Mouse (Mus musculus): ENCODE measurements around the gene Tns4.

The Tns4 gene

DNA sequence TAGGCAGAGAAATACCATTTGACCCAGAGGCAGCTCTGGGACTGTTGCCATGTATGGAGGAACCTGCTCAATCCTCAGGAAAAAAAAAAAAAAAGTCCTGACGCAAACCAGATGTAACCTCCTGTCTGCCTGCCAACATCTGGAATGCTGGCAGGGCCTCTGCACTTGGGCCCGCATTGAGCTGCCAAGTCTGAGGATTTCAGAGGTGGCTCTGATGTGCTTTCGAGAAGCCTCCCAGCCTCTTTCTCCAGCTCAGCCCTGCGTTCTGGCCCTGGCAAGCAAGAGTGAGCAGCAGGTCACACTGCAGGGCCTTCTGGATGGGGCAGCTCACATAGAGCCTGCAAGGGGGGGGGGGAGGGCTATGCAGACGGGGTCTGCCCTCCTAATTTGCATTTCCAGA lies 42.0 kb downstream of the Tns4 start:
- DNase-seq (ENCODE audit: low spot score), result no peak

- no peak for DNase-seq (ENCODE audit: low spot score)
These were observed 43.8 kb downstream of the Tns4 start for GRCm38 (mm10) chr11:99045159-99045889.

GRCm38 (mm10) chr11:99044306-99044705 lies 44.8 kb downstream of the Tns4 start:
- DNase-seq (ENCODE audit: low spot score), result no peak

DNA sequence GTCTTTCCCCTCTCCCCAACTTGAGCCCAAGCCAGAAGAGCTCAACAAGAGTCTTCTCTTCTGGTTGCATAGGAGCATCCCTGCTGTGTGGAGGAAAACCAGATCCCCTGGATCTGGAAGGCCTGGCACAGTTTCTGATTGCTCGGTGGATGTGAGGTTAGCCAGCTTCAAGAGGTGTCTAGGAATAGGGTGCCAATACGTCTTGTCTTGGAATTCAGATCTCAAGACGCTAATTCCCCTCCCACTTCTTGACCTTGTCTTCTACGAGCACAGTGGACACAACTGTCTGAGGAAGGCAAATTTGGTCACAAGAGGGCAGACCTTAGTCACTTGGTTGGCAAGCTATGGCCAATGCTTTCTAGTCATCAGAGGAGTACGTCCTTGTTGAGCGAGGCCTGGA lies 45.5 kb downstream of the Tns4 start:
- DNase-seq (ENCODE audit: low spot score), result no peak

GRCm38 (mm10) chr11:99042834-99043431 lies 46.2 kb downstream of the Tns4 start:
- no peak for DNase-seq (ENCODE audit: low spot score)

- no peak for DNase-seq (ENCODE audit: low spot score)
These were observed 47.0 kb downstream of the Tns4 start for GRCm38 (mm10) chr11:99041841-99042780.

GRCm38 (mm10) chr11:99041051-99041729 lies 47.9 kb downstream of the Tns4 start, which contains the start of gene Igfbp4:
Gene Igfbp4, plus strand, starts transcription at chr11:99041244.
- no peak for DNase-seq (ENCODE audit: low spot score)

DNA sequence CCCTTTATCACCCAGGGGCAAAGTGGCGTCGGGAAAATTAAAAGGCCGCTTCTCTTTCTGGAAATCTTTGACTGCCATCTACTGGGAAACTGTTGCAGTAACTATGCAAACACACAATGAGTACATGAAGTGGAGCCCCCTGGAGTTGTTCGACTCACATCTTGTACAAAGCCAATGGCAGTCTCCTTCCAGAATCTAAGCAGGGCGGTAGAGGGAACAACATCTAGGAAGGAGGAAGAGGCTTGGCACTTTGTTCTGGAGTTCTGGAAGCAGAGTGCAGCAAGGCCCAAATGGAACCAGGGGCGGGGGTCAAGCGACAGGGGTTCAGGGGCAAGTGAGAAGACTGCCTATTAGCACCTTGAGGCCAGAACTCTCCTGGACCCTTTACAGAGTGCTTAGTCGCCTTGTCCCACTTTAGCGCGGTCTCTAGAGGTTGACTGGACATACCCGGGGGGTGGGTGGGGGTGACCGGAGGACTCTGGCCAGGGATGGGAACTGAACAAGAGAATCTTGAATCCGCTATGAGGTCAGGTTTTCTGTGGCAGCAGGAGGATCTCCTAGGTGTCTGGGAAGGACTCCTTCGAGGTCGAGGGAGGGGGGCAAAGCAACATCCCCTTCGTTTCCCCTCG lies 48.6 kb downstream of the Tns4 start:
- no peak for DNase-seq (ENCODE audit: low spot score)

DNA sequence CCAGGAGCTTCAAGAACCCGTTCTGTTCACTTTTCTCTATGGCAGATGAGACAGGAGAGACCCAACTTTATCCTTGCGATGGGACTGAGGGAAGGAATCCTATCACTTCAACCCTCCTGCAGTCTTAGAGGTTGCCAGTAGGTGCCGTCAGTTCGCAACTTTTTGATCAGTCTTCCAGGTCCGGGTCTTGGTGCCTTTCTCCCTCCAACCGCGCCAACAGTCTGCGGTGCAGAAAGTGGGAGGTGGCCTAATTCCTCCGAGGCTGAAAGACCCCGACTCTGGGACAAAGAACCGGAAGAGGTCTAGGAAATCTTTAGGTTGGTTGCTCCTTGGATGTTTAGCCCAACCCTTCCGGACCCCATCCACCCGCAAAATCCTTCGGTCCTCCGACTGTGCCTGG lies 49.3 kb downstream of the Tns4 start:
- DNase-seq (ENCODE audit: low spot score), result peak; percentile 49

DNA sequence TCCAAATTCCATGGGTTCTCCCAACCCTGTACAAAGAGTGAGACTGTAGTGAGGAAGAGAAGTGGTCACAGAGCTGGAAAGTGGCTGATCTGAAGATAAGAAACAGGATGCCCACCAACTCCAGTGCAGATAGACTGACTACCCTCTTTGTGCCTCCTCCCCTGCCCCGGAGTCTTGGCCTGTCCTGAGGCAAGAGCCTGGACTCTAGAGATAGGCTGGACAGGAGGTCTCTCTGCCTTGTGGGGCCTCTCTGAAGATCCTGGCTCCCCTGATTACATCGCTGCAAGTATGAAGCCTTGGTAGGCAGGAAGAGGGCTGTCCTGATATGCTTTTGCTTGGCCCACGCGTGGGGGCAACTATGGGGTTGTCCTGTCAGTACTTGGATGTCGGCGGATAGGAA lies 52.9 kb downstream of the Tns4 start:
- DNase-seq (ENCODE audit: low spot score), result no peak

DNA sequence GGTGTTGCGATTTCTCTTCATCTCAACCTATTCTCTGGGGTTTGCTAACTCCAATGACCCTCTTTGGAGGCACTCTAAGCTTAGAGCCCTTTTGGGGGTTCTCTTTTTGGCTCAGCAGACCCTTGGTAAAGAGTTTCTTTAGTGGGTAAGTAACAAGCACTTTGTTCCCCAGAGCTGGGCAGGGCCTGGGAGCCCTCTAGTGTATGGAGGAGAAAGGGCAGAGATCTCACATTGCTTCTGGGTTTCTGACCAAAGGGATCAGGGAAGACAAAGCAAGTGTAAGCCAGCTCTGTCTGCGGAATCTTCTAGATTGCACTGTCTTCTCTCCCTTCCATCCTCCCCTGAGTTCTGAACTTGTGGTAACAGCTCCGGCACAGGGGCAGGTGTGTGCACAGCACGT lies 53.8 kb downstream of the Tns4 start:
- DNase-seq (ENCODE audit: low spot score), result no peak

DNA sequence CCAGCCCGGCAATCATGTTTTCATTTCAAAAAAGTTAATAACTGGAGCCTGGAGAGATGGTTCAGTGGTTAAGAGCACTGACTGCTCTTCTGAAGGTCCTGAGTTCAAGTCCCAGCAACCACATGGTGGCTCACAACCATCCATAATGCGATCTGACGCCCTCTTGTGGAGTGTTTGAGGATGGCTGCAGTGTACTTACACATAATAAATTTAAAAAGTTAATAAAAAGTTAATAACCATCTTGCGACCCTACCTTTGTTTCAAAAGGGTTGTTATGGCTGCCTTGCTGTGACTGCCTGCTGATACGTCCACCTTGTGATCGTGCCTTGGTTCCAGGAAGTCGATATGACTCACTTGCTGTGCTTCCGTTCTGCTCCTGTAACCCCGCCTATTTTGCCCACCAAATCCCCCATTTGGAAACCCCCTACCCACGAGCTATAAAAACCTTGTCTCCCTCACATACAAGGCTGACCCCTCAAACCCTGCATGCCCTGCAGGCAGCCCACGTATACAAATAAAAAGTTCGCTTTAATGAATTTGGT lies 62.1 kb downstream of the Tns4 start:
- no peak for DNase-seq (ENCODE audit: low spot score)

- DNase-seq (ENCODE audit: low spot score), result no peak
These were observed 63.2 kb downstream of the Tns4 start for GRCm38 (mm10) chr11:99025878-99026277.

GRCm38 (mm10) chr11:99024468-99025134 lies 64.5 kb downstream of the Tns4 start:
- DNase-seq (ENCODE audit: low spot score), result no peak

GRCm38 (mm10) chr11:99023500-99024467 lies 65.3 kb downstream of the Tns4 start, which contains the start of gene Top2a:
Gene Top2a, minus strand, starts transcription at chr11:99024189.
- DNase-seq (ENCODE audit: low spot score), result peak; percentile 100

DNA sequence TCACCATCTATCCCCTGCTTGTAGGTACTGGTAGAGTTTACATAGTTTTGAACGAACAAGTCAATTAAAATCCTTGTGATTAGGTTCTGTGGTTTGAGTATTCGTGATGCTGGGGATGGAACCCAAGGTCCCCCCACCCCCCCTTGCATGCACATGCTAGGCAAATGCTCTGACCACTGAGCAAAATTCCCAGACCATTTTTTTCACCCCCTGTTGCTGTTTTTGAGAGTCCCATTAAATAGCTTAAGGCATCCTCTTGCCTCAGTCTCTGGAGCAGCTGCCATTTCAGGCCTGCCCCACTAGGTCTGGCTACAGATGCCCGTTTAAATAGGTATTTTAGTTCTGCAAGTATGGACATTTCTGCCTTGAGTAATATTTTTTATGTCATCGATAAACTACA lies 66.0 kb downstream of the Tns4 start:
- no peak for DNase-seq (ENCODE audit: low spot score)

- no peak for DNase-seq (ENCODE audit: low spot score)
These were observed 66.6 kb downstream of the Tns4 start for GRCm38 (mm10) chr11:99022384-99022933.

DNA sequence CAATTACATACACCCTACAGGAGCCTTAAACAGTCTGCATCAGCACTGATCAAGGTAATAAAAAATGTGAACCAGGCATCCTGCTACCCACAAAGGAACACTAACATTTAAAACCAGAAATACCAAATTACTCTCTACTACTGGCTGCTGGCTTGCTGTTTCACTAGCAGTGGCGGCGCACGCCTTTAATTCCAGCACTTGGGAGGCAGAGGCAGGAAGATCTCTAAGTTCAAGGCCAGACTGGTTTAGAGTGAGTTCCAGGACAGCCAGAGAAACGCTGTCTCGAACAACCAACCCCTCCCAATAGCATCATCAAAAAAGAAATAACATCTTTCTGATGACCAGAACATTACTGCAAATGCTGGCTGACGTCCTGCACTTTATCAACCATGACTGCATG lies 69.3 kb downstream of the Tns4 start:
- DNase-seq (ENCODE audit: low spot score), result no peak
